Mouse (Mus musculus) layer of hippocampus, adult 11-12 months (tissue): ENCODE measurements around the gene C4b.
A peak's percentile ranks its signal among the peaks of the same experiment; 100 is the strongest.

ENCODE experiments used
- DNase-seq: peaks from one replicate; pipeline ENCODE4 v3.0.0; 2022; ENCODE audit warnings: low spot score

C4b gene

DNA sequence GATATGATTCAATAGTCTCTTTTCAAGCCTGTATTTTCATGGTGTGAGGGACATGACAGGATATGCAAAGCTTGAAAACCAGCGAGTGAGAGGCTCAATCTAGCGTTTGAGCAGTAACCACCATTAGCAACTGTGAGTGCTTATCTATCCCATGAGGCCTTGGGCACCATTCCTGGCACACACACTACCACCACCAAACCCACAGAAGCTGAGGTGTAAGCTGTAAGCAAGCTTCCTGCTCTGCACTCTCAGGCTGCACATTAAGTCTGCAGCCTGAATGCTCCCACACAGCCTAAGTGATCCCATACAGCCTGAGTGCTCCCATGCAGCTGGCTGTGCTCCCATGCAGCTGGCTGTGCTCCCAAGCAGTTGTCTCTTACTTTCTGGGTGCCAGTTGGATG is 43.0 kb downstream of the C4b start:
- DNase-seq = peak; percentile 42

DNA sequence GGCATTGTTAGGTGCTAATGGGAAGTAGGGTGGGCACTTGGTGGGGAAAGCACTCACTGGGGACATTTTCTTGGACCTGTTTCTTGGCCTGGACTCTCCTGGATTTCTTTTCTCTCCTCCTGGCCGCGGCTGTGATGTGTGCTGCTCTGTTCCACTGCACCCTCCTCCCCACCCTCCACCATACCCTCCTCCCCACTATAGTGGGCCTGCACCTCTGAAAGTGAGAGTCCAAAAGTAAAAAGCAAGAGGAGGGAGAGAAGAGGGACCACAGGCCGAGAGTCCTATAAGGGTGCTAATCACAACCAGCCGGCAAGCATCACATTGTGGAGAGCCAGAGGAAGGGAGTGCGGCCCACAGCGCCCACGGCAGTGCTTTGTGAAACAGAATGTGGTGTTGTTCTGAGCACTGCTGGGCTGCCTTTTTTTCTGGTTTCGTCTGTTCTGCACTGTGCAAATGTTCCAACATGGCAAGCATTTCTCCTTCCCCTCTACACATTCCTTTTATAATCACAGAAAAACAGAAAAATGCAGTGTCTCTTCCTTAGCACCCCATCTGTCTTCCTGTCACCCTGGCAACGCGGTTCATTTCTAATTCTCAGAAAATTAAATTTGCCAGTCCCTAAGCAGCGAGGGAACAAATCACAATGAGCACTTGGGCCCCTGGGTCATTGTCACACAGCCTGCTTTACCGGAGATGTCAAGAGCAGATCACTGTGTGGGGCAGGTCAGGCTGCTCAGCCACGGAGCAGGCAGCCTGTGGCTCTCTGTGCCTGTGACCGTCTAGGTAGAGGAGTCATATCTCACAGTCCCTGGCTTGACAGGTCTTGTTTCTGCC is 43.9 kb downstream of the C4b start:
- peak; percentile 81 for DNase-seq

DNA sequence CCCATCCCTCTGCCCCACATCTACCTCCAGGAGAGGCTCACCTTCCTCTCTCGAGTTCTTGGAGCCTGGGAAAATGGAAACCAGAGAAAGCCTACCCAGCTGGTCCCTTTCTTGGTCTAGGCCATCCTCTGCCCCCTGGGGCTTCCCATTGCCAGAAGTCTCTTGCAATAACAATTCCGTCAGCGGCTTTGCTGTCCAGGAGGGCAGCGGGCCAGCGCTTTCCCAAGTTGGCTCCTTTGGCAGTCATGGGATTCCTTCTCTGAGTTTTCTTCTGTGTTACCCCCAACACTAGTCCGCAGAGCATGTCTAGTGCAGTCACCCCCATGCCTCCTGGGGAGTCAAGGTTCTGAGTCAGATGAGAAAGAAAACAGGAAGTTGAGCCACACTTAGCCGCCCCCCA is 50.8 kb downstream of the C4b start:
- DNase-seq = no peak

DNA sequence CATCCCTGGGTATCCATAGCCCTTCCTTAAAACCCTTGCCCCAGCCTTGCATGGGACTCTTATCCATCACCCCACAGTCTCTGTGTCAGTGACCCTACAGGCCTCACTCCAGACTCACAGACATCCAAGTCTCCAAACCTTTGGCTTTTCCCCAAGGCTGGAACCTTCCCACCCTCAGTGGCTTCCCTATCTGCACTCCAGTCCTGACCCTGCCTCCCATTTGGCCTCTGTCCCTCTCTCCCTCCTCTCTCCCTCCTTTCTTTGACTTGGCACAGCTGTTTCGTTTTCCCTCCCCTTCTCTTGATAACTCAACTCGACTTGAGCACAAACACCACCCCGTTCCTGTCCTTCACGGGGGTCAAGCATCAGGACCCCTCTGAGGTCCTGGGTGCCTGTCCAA is 53.2 kb downstream of the C4b start:
- no peak for DNase-seq

DNA sequence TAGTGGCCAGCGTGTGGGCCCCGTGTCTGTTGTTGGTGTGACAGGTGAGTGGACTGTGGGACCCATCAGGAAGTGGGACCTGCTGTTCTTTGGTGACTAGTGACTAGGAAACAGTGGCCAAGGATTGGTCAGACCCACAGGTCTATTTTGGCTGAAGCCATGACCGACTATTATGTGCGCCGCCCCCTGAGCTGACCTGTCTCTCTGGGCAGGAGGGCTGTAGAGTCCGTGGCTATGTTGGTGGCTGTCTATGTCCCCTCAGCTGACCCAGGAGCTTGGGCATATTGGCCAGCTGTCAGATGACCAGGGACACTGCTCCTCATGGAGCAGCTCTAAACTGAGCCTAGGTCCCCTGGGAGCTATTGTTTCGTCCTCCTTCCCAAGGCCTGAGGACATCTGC is 54.8 kb downstream of the C4b start:
- DNase-seq = no peak

DNA sequence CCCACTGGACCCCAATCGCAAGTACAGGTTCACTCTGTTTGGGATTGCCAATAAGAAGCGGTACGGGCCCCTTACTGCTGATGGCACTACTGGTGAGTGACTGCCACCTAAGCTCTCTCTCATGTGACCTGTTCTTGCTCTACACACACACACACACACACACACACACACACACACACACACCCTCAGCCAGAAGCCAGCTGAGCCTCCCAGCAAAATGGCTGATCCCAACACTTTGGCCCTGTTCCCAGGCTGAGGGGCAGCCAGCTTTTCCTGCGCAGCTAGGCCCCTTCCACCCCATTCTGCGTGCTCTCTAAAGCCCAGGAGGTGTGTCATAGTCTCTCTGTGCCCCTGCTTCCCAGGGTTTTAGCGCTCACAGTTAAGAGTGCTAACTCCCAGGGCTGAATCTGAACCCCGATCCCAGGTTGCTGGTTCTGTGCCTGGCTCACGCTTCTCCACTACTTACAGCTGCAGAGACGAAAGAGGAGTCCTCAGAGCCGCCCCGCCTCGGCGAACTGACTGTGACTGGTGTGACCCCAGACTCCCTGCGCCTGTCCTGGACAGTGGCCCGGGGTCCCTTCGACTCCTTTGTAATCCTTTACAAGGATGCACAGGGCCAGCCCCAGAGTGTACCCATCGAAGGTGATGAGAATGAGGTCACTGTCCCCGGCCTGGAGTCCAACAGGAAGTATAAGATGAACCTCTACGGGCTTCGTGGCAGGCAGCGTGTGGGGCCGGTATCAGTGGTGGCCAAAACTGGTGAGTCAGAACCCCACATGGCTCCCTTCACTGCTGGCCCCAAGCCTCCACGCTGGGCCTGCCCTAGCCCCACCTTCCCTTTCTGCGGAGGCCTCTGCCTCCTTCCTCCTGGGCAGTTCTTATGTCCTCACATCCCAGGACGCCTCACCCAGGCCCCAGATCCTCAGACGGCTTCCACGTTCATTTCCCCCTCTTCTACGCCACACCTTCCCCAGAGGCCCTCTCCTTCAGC is 58.3 kb downstream of the C4b start:
- DNase-seq = no peak

DNA sequence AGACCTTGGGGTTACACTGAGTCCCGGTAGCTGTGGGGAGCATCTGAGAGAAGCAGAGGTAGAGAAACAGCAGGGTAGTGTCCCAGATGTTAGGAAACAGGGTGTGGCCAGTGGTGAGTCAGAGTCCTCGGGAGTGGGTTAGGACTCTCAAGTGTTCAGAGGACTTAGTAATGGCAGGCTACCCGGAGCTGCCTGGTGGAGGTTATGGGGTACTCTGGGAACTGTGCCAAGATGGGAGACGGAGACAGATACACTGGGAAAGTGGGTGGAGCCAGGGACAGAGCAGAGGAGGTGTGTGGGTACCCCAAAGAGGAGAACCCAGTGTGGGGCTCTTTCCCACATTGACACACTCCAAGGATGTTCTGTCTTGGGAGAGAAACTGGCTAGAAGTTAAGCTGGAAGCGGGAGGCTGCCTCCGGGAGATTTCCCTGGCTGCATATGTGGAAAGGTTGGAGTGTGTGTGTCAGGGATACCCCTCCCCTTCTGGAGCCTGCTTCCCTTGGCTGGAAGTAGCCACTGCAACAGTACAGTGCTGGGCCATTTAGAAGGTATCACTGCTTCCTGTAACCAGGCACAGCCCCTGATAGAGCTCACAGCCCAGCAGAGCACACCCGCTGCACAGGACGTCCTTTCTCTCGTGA is 59.3 kb downstream of the C4b start:
- DNase-seq = no peak

DNA sequence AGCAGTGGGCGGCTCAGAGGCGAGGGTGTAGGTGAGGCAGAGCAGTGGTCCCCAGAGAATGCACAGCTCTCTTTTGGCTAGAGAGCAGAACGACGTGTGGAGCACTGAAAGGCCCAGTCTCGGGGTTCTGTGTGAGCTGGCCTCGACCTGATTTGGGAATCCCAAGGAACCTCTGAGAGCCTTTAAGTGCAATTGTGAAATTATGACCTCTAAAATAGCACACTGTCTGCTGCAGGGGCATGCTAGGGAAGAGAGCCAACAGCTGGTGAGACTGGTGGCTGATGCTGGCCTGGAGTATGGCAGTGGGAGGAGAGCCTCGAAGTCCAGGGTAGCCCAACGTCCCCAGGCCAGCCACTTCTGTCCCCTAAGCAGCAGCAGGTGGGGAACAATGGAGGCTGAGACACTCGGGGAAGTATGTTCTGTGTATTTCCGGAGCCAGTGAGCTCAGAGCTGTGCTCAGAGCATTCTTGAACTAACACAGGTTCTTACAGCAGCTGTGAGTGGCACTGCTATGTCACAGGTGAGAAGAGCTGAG is 59.9 kb downstream of the C4b start:
- no peak for DNase-seq

DNA sequence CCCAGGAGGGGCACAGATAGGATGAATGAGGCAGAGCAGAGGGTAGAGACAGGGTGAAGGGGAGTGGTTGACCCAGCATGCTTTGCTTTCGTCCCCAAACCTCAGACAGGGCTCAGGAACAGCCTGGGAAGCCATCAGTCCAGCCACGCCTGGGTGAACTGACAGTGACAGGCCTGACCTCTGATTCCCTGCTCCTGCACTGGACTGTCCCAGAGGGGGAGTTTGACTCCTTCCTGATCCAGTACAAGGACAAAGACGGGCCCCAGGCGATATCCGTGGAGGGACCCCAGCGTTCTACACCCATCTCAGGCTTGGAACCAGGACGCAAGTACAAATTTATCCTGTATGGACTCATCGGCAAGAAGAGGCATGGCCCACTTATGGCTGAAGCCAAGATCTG is 60.5 kb downstream of the C4b start:
- no peak for DNase-seq

DNA sequence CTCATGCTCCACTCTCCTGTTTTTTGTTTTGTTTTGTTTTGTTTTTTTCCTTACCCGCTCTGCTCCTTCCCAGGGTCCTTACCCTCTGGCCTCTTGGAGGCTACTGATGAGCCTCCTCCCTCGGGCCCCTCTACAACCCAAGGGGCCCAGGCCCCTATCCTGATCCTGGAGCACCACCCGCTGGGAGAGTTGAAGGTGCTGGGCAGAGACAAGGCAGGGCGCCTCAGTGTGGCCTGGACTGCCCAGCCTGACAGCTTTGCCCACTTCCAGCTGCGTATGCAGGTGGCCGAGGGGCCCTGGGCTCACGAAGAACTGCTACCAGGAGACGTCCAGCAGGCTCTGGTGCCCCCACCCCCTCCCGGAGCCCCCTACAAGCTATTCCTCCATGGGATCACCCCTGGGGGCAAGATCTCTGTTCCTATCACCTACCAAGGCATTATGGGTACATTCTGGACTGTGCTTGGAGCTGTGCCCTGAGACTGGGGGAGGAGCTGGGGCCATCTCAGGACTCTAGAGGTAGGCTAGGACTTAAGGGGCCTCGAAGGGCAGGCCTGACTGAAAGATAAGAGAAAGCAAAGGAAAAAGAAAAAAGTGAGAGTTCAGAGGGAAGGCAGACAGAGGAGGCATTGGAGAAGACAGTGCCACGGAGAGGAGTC is 61.7 kb downstream of the C4b start:
- no peak for DNase-seq

DNA sequence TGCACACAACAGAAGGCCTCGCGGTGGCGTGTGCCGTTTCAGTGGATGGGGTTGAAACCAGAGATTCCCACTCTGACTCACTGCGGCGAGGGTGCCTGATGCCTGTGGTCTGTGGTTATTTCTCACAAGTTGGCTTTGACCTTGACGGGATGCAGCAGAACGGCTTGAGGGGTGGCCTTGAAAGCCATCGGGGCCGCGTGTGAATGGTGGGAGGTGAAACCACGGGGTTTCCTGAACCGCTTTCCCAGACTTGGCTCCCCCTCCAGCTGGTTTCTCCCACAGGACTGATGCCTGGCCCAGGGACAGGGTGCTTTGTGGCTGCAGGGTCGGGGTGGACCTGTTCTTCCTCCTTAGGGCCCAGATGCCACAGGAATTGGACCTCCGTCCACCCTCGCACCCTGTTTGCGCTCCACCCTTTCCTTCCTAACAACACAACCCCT is 62.5 kb downstream of the C4b start:
- DNase-seq = no peak

DNA sequence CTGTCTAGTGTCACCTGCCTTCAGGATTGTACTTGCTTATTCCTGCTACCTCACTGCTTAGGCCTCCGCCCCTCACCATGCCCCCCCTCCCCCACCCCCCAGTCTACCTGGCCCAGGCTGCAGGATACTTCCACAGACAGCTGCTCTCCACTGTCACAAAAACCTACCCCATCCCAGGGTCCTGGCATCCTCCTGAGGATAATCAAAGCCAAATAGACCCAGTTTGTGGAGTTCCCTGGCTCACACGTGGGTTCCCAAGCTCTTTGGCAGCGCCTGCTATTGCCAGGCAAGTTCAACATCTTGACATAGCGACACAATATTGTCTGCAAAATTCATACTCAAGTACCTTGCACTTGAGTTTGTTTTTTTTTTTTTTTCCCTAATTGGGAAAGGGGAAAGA is 63.1 kb downstream of the C4b start:
- no peak for DNase-seq

DNA sequence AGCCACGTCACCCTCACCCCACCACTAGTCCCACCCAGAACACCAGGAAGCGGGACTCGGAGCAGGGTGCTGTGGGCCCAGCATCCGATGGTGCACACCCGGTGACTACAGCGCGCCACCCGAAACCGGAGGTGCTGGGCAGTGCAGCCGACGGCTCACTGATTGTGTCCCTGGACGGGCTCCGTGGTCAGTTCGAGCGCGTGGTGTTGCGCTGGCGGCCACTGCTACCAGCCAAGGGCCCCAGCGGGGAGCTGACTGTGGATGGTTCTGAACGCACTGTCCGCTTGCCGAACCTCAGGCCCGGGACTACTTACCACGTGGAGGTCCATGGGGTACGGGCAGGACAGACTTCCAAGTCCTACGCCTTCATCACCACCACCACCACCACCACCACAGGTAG is 63.5 kb downstream of the C4b start:
- no peak for DNase-seq
